Mouse (Mus musculus) brain, embryonic 14.5 days (tissue): ENCODE measurements around the gene Trpm8.

ENCODE experiments used
- CTCF ChIP-seq: fragments of 200-500 bp; IDR thresholded peaks from 2 replicates; pipeline ENCODE4 v1.5.1; 2012; ENCODE audit warnings: inconsistent platforms, mild to moderate bottlenecking, moderate library complexity, borderline replicate concordance; ENCODE audit not compliant: insufficient read depth, insufficient read length; ENCODE audit errors: extremely low read depth
- POLR2A ChIP-seq: fragments of 200-500 bp; IDR thresholded peaks from 2 replicates; pipeline ENCODE4 v1.6.1; 2012; ENCODE audit warnings: mild to moderate bottlenecking, inconsistent platforms, borderline replicate concordance; ENCODE audit not compliant: poor library complexity, insufficient read depth, insufficient read length, severe bottlenecking; ENCODE audit errors: extremely low read depth

DNA sequence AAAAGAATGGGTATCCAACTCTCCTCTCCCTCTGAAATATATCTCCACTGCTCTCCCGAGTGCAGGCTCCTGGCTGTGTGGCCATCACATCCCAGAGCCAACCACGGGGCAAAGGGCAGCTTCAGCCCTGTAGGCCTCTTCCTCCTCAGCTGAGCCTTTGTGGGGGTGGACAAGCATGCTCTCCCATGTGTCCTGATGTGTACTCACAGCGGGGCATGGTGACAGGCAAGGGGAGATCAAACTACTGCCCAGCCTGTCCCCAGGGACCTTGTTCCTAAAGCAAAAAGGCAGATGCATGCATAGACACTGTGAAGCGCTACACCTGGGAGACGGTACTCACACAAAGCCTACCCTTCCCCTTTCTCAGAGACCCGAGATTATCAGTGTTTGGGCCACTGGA lies 17.3 kb upstream of the Trpm8 start:
- TF ChIP-seq CTCF: no peak
- TF ChIP-seq POLR2A: no peak
